Mouse (Mus musculus) limb, embryonic 14.5 days (tissue): ENCODE measurements at regions not wholly inside any gene's neighbourhood (a gene's known extent, or its start where the extent isn't known, plus 50 kb on each side); places are given as distances from the start of the nearest gene placed in this dataset.
"Not testable (repeated sequence)": the region's sequence is repeated elsewhere in the genome, so short reads cannot be mapped to it uniquely, and the experiment has no call there.

Experiments
- ATAC-seq: fragments of 200-750 bp; cut with Nextera tagmentation; 2 replicates; pipeline ENCODE4 v1.8.0; 2017; ENCODE audit warnings: low read depth, moderate number of reproducible peaks, moderate TSS enrichment; ENCODE audit not compliant: low FRiP score
- DNase-seq: peaks from one replicate; pipeline ENCODE4 v3.0.0-alpha.2; 2015; ENCODE audit warnings: low spot score
- H3K27ac ChIP-seq: fragments of 300-500 bp; sonication (generic); replicated peaks from 2 replicates; pipeline ENCODE4 v1.5.1; 2014; ENCODE audit warnings: low read depth, mild to moderate bottlenecking, low read length, moderate library complexity, mixed read lengths
- H3K27me3 ChIP-seq: fragments of 300-500 bp; sonication (generic); 2 replicates; pipeline ENCODE4 v1.6.1; 2014; ENCODE audit warnings: low read length, mixed read lengths; ENCODE audit not compliant: control insufficient read depth, insufficient read depth
- H3K36me3 ChIP-seq: fragments of 300-500 bp; sonication (generic); 2 replicates; pipeline ENCODE4 v1.6.1; 2014; ENCODE audit warnings: mild to moderate bottlenecking, low read length, moderate library complexity, mixed read lengths; ENCODE audit not compliant: control insufficient read depth, insufficient read depth
- H3K4me1 ChIP-seq: fragments of 300-500 bp; sonication (generic); 2 replicates; pipeline ENCODE4 v1.6.1; 2014; ENCODE audit warnings: antibody characterized with exemption, low read length, mixed read lengths; ENCODE audit not compliant: control insufficient read depth, insufficient read depth
- H3K4me2 ChIP-seq: fragments of 300-500 bp; sonication (generic); replicated peaks from 2 replicates; pipeline ENCODE4 v1.6.1; 2014; ENCODE audit warnings: low read depth, mild to moderate bottlenecking, low read length, moderate library complexity; ENCODE audit not compliant: severe bottlenecking
- H3K4me3 ChIP-seq: fragments of 300-500 bp; sonication (generic); replicated peaks from 2 replicates; pipeline ENCODE4 v1.5.1; 2014; ENCODE audit warnings: low read length
- H3K9ac ChIP-seq: fragments of 300-500 bp; sonication (generic); 2 replicates; pipeline ENCODE4 v1.6.1; 2014; ENCODE audit warnings: mild to moderate bottlenecking, low read depth, low read length, moderate library complexity; ENCODE audit not compliant: severe bottlenecking
- H3K9me3 ChIP-seq: fragments of 300-500 bp; sonication (generic); 2 replicates; pipeline ENCODE4 v1.6.1; 2016; ENCODE audit warnings: low read length; ENCODE audit not compliant: control insufficient read depth
- POLR2A ChIP-seq: fragments of 200-500 bp; IDR thresholded peaks from 2 replicates; pipeline ENCODE4 v1.8.0; 2012; ENCODE audit warnings: inconsistent platforms, mild to moderate bottlenecking, moderate library complexity, borderline replicate concordance; ENCODE audit not compliant: insufficient read depth, insufficient read length; ENCODE audit errors: extremely low read depth
- WGBS: fragments of 180-500 bp; shearing (Covaris S2); extraction: QIAGEN DNeasy Blood & Tissue Kit; methylation state at CpG from one replicate; pipeline ENCODE4 v1.1.7; 2014; 5-methylcytosine and 5-hydroxymethylcytosine counted together

DNA sequence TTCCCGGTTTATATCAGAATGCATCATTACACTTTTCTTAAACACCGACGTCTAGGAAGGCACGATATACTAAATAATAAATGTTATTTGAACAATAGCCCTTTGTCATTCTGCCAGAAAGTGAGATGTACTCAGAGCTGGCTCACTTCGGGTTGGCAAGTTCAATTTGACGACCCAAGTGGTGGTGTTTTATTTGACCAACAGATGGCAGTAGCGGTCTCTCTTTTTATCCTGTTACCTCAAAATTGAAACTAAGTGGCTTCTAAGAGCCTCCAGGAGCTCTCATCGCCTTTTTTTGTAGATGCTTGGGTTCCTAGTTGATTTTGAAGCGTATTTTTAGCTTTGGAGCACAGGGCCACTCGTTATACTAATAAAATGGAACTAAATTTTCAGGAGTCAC lies 66.7 kb upstream of the Chmp2b start:
- no peaks in the 10 kb centered on the region for H3K9me3 ChIP-seq
- H3K27me3 ChIP-seq, result no peaks in the 10 kb centered on the region
- DNase-seq (peak; percentile 92), ATAC-seq (peak; percentile 57; the same call in 1 of the 2 replicates)
- H3K4me2 ChIP-seq, result no peak overlapping the region
- no peak overlapping the region for H3K4me3 ChIP-seq
- 12% methylated on average over 10 of the region's 10 CpGs for WGBS
- no peak overlapping the region for H3K9ac ChIP-seq
- no peak overlapping the region for H3K27ac ChIP-seq
- no peaks in the 10 kb centered on the region for H3K4me1 ChIP-seq
- no peak for TF ChIP-seq POLR2A
- no peaks in the 10 kb centered on the region for H3K36me3 ChIP-seq

- Histone ChIP-seq H3K9ac (no peak overlapping the region), H3K9me3 (no peaks in the 10 kb centered on the region), H3K4me3 (no peak overlapping the region), H3K4me1 (no peaks in the 10 kb centered on the region), H3K36me3 (no peaks in the 10 kb centered on the region), H3K27ac (no peak overlapping the region), H3K27me3 (no peaks in the 10 kb centered on the region), H3K4me2 (no peak overlapping the region)
- TF ChIP-seq POLR2A, result no peak
- ATAC-seq, result no peak
- no peak for DNase-seq
- 50% methylated on average over 5 of the region's 5 CpGs for WGBS
These were observed 69.2 kb upstream of the Chmp2b start for GRCm38 (mm10) chr16:65631680-65632079.

DNA sequence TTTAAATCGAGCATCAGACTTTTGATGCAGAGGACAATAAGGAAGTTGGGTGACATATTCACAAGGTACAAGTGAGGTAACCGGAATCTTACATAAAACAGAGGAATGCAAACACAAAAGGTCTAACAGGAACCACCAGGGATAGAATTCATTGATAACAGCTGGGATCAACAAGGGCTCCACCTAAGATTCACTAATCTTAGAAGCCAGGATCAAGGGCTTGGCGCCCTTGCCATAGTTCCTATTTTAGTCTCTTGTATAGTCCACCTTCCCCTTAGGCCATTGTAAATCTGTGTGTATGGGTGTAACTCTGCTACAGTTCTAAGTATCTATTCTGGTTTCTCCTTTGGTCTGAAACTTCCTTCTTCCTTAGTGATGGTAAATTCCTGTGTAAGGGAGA lies 84.2 kb upstream of the Chmp2b start:
- not testable (repeated sequence) for H3K4me3 ChIP-seq, H3K36me3 ChIP-seq, H3K4me1 ChIP-seq, DNase-seq, H3K27me3 ChIP-seq, H3K9me3 ChIP-seq, H3K27ac ChIP-seq, H3K9ac ChIP-seq, H3K4me2 ChIP-seq, ATAC-seq
- 85% methylated on average over 3 of the region's 3 CpGs for WGBS

- DNase-seq (no peak), ATAC-seq (no peak)
- Histone ChIP-seq H3K9ac (no peak overlapping the region), H3K4me2 (no peak overlapping the region), H3K4me1 (no peaks in the 10 kb centered on the region), H3K36me3 (no peaks in the 10 kb centered on the region), H3K9me3 (no peaks in the 10 kb centered on the region), H3K27me3 (no peaks in the 10 kb centered on the region), H3K27ac (no peak overlapping the region), H3K4me3 (no peak overlapping the region)
- no peak for TF ChIP-seq POLR2A
- WGBS, result 87% methylated on average over 3 of the region's 3 CpGs
These were observed 86.5 kb upstream of the Chmp2b start for GRCm38 (mm10) chr16:65649061-65649460.

GRCm38 (mm10) chr16:65655490-65655889 lies 93.0 kb upstream of the Chmp2b start:
- Histone ChIP-seq H3K9me3 (no peaks in the 10 kb centered on the region), H3K27me3 (no peaks in the 10 kb centered on the region), H3K4me2 (no peak overlapping the region), H3K9ac (no peak overlapping the region), H3K36me3 (no peaks in the 10 kb centered on the region), H3K27ac (no peak overlapping the region), H3K4me3 (no peak overlapping the region), H3K4me1 (no peaks in the 10 kb centered on the region)
- DNase-seq (no peak), ATAC-seq (no peak)
- TF ChIP-seq POLR2A, result no peak

GRCm38 (mm10) chr16:65657829-65658228 lies 95.3 kb upstream of the Chmp2b start:
- no peaks in the 10 kb centered on the region for H3K36me3 ChIP-seq
- H3K27ac ChIP-seq, result no peak overlapping the region
- H3K4me2 ChIP-seq, result no peak overlapping the region
- H3K4me1 ChIP-seq, result 0 out of 2 replicates have a peak, but pooled peaks cover under 1% of the 10 kb centered on the region
- DNase-seq (no peak), ATAC-seq (no peak)
- H3K9me3 ChIP-seq, result no peaks in the 10 kb centered on the region
- TF ChIP-seq POLR2A, result no peak
- WGBS, result 52% methylated on average over 2 of the region's 2 CpGs
- no peak overlapping the region for H3K4me3 ChIP-seq
- no peak overlapping the region for H3K9ac ChIP-seq
- H3K27me3 ChIP-seq, result no peaks in the 10 kb centered on the region
